Mouse (Mus musculus): Measurements from ENCODE around the gene Plk1. TPM values are rescaled to one million over a fixed set of nuclear protein-coding genes. Genes with fewer than 3 reads are reported as not detected.

Plk1 gene
- polyA plus RNA-seq (2015; fragmentation: Nextera tagmentation; extraction: Ambion mirVana): 23.5 and 27.4 TPM in 2 replicates

DNA sequence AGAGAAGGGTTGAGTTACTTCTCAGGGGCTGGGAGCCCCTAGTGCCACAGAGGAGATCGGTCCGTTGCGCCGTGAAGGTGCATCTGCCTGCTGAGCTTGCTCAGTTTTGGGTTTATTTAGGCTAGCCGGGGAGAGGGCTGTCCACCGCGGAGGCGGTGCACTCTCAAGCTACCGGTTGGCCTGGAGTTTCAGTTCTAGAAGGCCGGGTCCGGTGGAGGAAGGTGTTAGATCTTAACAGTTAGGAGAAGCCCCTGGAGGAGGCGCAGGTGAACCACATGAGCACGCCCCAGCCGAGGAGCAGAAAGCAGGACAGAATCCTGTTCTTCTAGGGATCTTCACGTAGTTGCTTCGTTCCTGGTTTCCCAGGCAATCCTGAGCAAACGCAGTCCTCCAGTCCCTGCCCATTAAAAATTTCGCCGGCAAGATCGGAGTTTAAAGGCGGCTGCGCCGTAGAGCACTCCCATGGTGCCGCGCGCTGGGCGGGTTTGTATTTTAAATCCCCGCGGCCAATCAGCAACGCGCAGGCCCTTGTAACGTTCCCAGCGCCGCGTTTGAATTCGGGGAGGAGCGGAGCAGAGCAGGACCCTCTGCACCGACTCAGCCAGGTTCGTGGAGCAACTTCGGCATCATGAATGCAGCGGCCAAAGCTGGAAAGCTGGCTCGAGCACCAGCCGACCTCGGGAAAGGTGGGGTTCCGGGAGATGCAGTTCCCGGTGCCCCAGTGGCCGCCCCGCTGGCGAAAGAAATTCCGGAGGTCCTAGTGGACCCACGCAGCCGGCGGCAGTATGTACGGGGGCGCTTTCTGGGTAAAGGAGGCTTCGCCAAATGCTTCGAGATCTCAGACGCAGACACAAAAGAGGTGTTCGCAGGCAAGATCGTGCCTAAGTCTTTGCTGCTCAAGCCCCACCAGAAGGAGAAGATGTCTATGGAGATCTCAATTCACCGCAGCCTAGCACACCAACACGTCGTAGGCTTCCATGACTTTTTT is at the start of gene Plk1:
Gene Plk1 (plus strand): TSS at position 525 of the 988 bp plus-strand sequence.
- ATAC-seq (ENCODE audit: low read depth): peak; percentile 94
- no peaks in the 10 kb centered on the region for H3K27me3 ChIP-seq
- peak within 1 kb of the TSS; percentile 43 for H3K27ac ChIP-seq (replicated peaks)
- H3K4me1 ChIP-seq (replicated peaks): peaks cover 42% of the 10 kb centered on the region
- WGBS: under 1% methylated on average over 63 of the region's 63 CpGs
- peak within 1 kb of the TSS; percentile 99 for H3K4me2 ChIP-seq
- H3K9me3 ChIP-seq: no peaks in the 10 kb centered on the region
- peak within 1 kb of the TSS; percentile 83 for H3K9ac ChIP-seq
- peak within 1 kb of the TSS; percentile 60 for H3K4me3 ChIP-seq
- peaks cover 17% of the 10 kb centered on the region for H3K36me3 ChIP-seq

DNA sequence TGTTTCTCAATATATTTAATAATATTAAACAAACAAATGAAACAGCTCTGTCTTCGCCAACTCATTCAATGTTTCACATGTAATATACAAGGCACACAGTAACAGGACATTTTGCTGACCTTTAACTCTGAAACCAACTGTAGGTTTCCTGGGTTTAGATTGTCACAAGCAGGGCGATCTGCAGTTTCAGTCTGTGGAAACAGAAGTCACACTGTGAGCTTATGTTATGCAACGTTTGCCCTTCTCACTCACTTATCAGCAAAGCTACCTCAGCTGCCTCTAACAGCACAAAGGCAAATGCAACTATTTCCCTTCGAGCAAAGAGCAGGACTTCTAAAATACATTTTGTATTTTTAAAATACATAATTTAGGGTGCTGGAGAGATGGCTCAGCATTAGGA is 35.7 kb upstream of the Plk1 start:
- H3K27me3 ChIP-seq: no peaks in the 10 kb centered on the region
- peaks cover 47% of the 10 kb centered on the region for H3K36me3 ChIP-seq
- no peak overlapping the region for H3K4me2 ChIP-seq
- H3K9me3 ChIP-seq: no peaks in the 10 kb centered on the region
- 91% methylated on average over 4 of the region's 4 CpGs for WGBS
- no peak overlapping the region for H3K4me3 ChIP-seq
- no peak for ATAC-seq (ENCODE audit: low read depth)
- H3K27ac ChIP-seq (replicated peaks): no peak overlapping the region
- no peaks in the 10 kb centered on the region for H3K4me1 ChIP-seq (replicated peaks)
- no peak overlapping the region for H3K9ac ChIP-seq

GRCm38 (mm10) chr7:122125636-122126035 is 33.6 kb upstream of the Plk1 start:
- 80% methylated on average over 8 of the region's 8 CpGs for WGBS
- no peak for ATAC-seq (ENCODE audit: low read depth)
- H3K9ac ChIP-seq: no peak overlapping the region
- no peak overlapping the region for H3K4me3 ChIP-seq
- peaks cover 40% of the 10 kb centered on the region for H3K36me3 ChIP-seq
- H3K27me3 ChIP-seq: no peaks in the 10 kb centered on the region
- H3K4me1 ChIP-seq (replicated peaks): no peaks in the 10 kb centered on the region
- no peak overlapping the region for H3K27ac ChIP-seq (replicated peaks)
- no peak overlapping the region for H3K4me2 ChIP-seq
- H3K9me3 ChIP-seq: no peaks in the 10 kb centered on the region

DNA sequence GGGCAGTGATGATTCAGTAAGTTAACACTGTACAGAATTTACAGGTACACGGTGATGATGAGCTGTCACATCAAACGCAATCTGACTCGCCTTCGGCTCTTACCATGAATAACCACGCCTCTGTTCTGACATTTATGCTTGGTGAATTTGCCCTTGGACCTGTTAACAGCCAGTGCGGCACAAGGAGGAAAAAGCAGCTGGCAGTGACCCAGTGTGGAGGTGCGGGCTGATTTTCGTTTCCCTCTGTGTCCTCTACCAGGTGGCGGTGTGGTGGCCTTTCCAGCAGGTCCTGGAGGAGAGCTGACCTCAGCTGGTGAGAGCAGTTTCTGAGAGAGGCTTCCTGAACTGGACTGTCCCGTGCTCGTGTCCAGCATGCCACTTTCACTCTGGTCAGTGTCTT is 32.3 kb upstream of the Plk1 start:
- Histone ChIP-seq H3K4me3 (no peak overlapping the region), H3K4me2 (no peak overlapping the region), H3K27ac (replicated peaks) (no peak overlapping the region), H3K4me1 (replicated peaks) (peaks cover 3% of the 10 kb centered on the region; the same call in 1 of the 2 replicates), H3K9me3 (no peaks in the 10 kb centered on the region), H3K9ac (no peak overlapping the region), H3K27me3 (no peaks in the 10 kb centered on the region), H3K36me3 (peaks cover 35% of the 10 kb centered on the region)
- no peak for ATAC-seq (ENCODE audit: low read depth)
- WGBS: 93% methylated on average over 11 of the region's 11 CpGs

- peak overlapping the region; percentile 94 for H3K4me2 ChIP-seq
- ATAC-seq (ENCODE audit: low read depth): no peak
- no peaks in the 10 kb centered on the region for H3K9me3 ChIP-seq
- no peak overlapping the region for H3K27ac ChIP-seq (replicated peaks)
- peaks cover 19% of the 10 kb centered on the region for H3K4me1 ChIP-seq (replicated peaks)
- no peaks in the 10 kb centered on the region for H3K27me3 ChIP-seq
- H3K4me3 ChIP-seq: peak overlapping the region; percentile 96
- H3K36me3 ChIP-seq: peaks cover 38% of the 10 kb centered on the region
- H3K9ac ChIP-seq: no peak overlapping the region; the same call in 1 of the 2 replicates
Observed at GRCm38 (mm10) chr7:122131834-122132233, 27.4 kb upstream of the Plk1 start.

GRCm38 (mm10) chr7:122132497-122133337 is 26.5 kb upstream of the Plk1 start, which contains the start of the genes Palb2 and Dctn5:
Gene Palb2 (minus strand): TSS chr7:122132985.
Gene Dctn5 (plus strand): TSS chr7:122133041.
- peaks cover 19% of the 10 kb centered on the region for H3K4me1 ChIP-seq (replicated peaks)
- peaks cover 38% of the 10 kb centered on the region for H3K36me3 ChIP-seq
- ATAC-seq (ENCODE audit: low read depth): peak; percentile 97
- peak within 1 kb of the TSS; percentile 94 for H3K4me2 ChIP-seq
- no peaks in the 10 kb centered on the region for H3K9me3 ChIP-seq
- WGBS: under 1% methylated on average over 54 of the region's 54 CpGs
- peak within 1 kb of the TSS; percentile 96 for H3K4me3 ChIP-seq
- H3K27ac ChIP-seq (replicated peaks): peak within 1 kb of the TSS; percentile 70
- H3K9ac ChIP-seq: peak within 1 kb of the TSS; percentile 90
- no peaks in the 10 kb centered on the region for H3K27me3 ChIP-seq

GRCm38 (mm10) chr7:122133338-122133625 is 26.0 kb upstream of the Plk1 start:
- H3K27ac ChIP-seq (replicated peaks): peak overlapping the region; percentile 70
- ATAC-seq (ENCODE audit: low read depth): peak; percentile 44; the same call in 1 of the 2 replicates
- H3K4me1 ChIP-seq (replicated peaks): peaks cover 19% of the 10 kb centered on the region
- no peaks in the 10 kb centered on the region for H3K27me3 ChIP-seq
- H3K36me3 ChIP-seq: peaks cover 38% of the 10 kb centered on the region
- H3K9ac ChIP-seq: peak overlapping the region; percentile 90
- H3K4me2 ChIP-seq: peak overlapping the region; percentile 75
- WGBS: 18% methylated on average over 8 of the region's 8 CpGs
- no peaks in the 10 kb centered on the region for H3K9me3 ChIP-seq
- peak overlapping the region; percentile 96 for H3K4me3 ChIP-seq

- H3K27ac ChIP-seq (replicated peaks): no peak overlapping the region
- no peak overlapping the region for H3K4me2 ChIP-seq
- no peak overlapping the region for H3K9ac ChIP-seq
- no peak overlapping the region for H3K4me3 ChIP-seq
- peaks cover 19% of the 10 kb centered on the region for H3K4me1 ChIP-seq (replicated peaks)
- ATAC-seq (ENCODE audit: low read depth): no peak
- no peaks in the 10 kb centered on the region for H3K9me3 ChIP-seq
- no peaks in the 10 kb centered on the region for H3K27me3 ChIP-seq
- peaks cover 54% of the 10 kb centered on the region for H3K36me3 ChIP-seq
- 73% methylated on average over 10 of the region's 10 CpGs for WGBS
Observed at GRCm38 (mm10) chr7:122135070-122135469, 24.2 kb upstream of the Plk1 start.

DNA sequence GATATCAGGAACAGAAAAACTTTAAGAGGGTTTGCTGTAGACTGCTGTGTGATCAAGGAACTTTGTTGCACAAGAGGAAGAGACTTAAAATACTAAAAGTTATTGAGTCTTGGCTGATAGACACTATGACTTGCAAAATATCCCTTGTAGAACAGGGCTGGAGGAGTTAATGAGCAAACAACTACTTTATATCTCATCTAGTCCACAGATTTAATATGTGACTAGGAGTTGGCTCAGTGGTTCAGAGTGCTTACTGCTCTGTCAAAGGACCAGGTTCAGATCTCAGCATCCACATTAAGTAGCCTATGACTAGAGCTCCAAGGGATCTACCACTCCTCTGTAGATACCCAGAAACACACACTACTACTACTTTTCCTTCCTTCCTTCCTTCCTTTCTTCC is 22.2 kb upstream of the Plk1 start:
- H3K4me3 ChIP-seq: no peak overlapping the region
- no peaks in the 10 kb centered on the region for H3K27me3 ChIP-seq
- peaks cover 15% of the 10 kb centered on the region for H3K4me1 ChIP-seq (replicated peaks)
- H3K9me3 ChIP-seq: no peaks in the 10 kb centered on the region
- H3K36me3 ChIP-seq: peaks cover 73% of the 10 kb centered on the region
- H3K4me2 ChIP-seq: no peak overlapping the region
- no peak for ATAC-seq (ENCODE audit: low read depth)
- no peak overlapping the region for H3K27ac ChIP-seq (replicated peaks)
- H3K9ac ChIP-seq: no peak overlapping the region

GRCm38 (mm10) chr7:122138190-122138589 is 21.0 kb upstream of the Plk1 start:
- Histone ChIP-seq H3K36me3 (peaks cover 83% of the 10 kb centered on the region), H3K4me1 (replicated peaks) (peaks cover 10% of the 10 kb centered on the region), H3K9ac (no peak overlapping the region), H3K27me3 (no peaks in the 10 kb centered on the region), H3K4me2 (no peak overlapping the region), H3K27ac (replicated peaks) (no peak overlapping the region), H3K9me3 (no peaks in the 10 kb centered on the region), H3K4me3 (no peak overlapping the region)
- ATAC-seq (ENCODE audit: low read depth): no peak
- 92% methylated on average over 5 of the region's 5 CpGs for WGBS

DNA sequence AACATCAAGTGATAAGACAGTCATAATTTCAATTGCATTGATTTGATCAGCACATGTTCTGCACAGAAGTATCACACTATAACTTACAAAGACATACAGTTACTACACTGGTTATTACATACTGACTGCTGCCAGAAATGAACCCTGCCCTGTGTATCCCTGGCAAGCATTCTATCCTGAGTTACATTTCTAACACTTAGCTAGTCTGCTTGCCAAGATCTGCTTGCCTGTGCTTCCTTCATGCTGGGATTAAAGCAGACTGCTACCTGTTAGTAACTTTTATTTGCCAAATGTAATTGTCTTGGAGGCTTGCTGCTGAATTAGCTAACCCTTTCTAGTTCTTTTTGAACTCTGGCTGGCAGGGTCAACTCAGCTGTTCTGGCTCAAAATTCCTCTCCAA is 18.2 kb upstream of the Plk1 start:
- no peak overlapping the region for H3K4me3 ChIP-seq
- no peaks in the 10 kb centered on the region for H3K4me1 ChIP-seq (replicated peaks)
- no peak overlapping the region for H3K9ac ChIP-seq
- no peak overlapping the region for H3K4me2 ChIP-seq
- no peaks in the 10 kb centered on the region for H3K27me3 ChIP-seq
- ATAC-seq (ENCODE audit: low read depth): no peak
- H3K9me3 ChIP-seq: no peaks in the 10 kb centered on the region
- no peak overlapping the region for H3K27ac ChIP-seq (replicated peaks)
- peaks cover 93% of the 10 kb centered on the region for H3K36me3 ChIP-seq

DNA sequence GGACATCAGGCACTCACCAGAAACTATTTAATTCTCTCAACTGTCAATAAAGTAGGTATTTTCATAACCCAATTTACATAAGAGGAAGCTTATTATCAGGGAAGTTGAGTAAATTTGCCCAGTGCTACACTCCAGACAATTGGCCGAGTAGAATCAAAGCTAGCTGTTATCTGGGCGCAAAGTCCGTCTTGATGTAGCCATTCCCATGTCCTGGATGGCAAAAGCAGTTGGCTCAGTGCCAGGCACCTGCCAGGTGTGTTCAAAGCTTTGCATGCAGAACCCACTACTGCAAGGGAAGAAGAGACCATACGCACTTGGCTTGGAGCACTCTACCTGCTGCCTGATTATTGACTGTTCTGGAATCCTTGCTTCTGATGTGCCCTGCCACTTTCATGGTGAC is 6.8 kb upstream of the Plk1 start:
- Histone ChIP-seq H3K27me3 (no peaks in the 10 kb centered on the region), H3K36me3 (peaks cover 25% of the 10 kb centered on the region), H3K9me3 (no peaks in the 10 kb centered on the region), H3K4me3 (no peak overlapping the region), H3K9ac (no peak overlapping the region), H3K27ac (replicated peaks) (no peak overlapping the region), H3K4me2 (no peak overlapping the region), H3K4me1 (replicated peaks) (peaks cover 3% of the 10 kb centered on the region)
- WGBS: 94% methylated on average over 4 of the region's 4 CpGs
- ATAC-seq (ENCODE audit: low read depth): no peak

Measured in neural tube, embryonic 13.5 days (tissue).